Mouse (Mus musculus): ENCODE measurements around the gene Gast.
"Not testable (repeated sequence)": the region's sequence is repeated elsewhere in the genome, so short reads cannot be mapped to it uniquely, and the experiment has no call there.

Gast gene

GRCm38 (mm10) chr11:100333944-100334457 is at the start of gene Gast:
Gast (plus strand) TSS chr11:100334407.
- no peak for DNase-seq (ENCODE audit: low read depth in 2 of 2, low spot score in 2 of 2)

- no peak for DNase-seq (ENCODE audit: low read depth in 2 of 2, low spot score in 2 of 2)
Measured at GRCm38 (mm10) chr11:100284988-100285387, 49.2 kb upstream of the Gast start.

GRCm38 (mm10) chr11:100287024-100287423 is 47.2 kb upstream of the Gast start:
- DNase-seq (ENCODE audit: low read depth in 2 of 2, low spot score in 2 of 2): no peak

GRCm38 (mm10) chr11:100288942-100289341 is 45.3 kb upstream of the Gast start:
- DNase-seq (ENCODE audit: low read depth in 2 of 2, low spot score in 2 of 2): no peak

DNA sequence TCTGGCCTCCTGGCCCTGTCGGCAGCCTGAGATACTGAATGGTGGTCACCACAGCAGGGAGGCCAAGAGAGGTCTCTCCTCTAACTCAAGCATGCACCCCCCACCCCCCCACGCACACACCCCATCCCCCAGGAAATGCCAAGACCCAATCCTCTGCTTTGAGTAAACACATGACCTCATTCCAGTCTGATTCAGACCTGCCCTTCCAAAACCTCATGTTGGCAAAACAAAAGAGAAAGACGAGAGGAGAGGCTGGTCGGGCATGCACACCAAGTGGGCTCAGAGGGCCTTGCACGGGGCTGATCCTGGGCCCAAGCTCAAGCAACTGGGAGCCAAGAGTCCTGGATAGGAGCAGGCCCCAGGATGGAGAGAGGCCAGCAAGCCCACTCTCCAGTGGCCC is 44.0 kb upstream of the Gast start:
- DNase-seq (ENCODE audit: low read depth in 2 of 2, low spot score in 2 of 2): no peak

DNA sequence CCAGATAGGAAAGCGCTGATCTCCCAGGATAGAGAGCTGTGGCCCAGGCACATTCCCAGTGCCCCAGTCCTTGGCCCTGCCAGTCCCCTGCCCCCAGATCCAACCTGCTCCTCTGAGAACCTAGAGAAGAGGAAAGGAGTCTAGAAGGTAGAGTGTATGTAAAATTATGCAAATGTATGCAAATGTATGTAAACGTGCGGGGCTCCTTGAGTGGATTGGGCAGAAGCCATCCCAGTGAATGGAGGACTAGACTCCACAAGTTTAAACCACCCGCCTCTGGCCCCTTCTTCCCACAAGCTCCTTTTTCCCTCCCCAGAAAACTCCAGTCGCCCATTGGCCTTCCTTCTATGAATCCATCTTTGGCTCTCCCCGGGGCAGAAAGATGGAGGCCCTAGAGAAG is 41.3 kb upstream of the Gast start:
- DNase-seq (ENCODE audit: low read depth in 2 of 2, low spot score in 2 of 2): no peak

DNA sequence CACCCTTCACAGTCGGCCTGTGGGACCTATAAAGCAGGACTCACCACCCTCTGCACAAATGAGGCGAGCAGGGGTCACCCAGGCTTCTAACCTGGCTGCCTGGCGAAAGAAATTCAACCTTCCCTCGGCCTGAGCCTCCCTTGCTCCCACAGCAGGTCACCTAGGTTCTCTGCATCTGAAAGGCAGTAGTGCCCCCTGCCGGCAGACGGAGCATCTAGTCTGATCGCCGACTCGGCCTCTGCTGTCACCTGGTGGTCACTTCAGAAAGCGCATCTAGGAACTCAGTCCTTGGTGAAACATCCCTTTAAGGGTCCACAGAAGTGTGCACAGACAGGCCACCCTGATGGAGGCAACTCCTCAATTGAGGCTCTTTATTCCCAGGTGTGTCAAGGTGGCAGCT is 38.9 kb upstream of the Gast start:
- peak; percentile 77 to 79 for DNase-seq (ENCODE audit: low read depth in 2 of 2, low spot score in 2 of 2)

DNA sequence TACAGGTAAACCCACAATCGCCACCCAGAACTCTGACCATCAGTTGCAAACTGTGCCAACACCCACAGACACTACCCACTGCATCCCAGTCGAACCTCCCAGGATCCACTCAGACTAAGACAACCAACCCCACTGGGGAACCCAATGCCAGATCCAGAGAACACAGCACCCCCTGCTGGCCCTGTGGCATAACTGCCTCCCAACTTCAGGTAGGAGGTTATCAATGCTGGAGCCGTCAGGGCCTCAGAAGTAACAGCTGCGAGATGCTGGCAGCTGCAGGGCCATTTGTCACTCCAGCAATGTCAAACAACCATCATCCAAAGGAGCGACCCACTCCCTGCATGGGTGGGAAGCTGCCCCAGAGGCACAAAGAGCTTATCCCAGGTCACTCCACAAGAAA is 36.4 kb upstream of the Gast start:
- no peak for DNase-seq (ENCODE audit: low read depth in 2 of 2, low spot score in 2 of 2)

- DNase-seq (ENCODE audit: low read depth in 2 of 2, low spot score in 2 of 2): peak; percentile 78 to 86
Measured at GRCm38 (mm10) chr11:100298274-100299036, 35.8 kb upstream of the Gast start.

DNA sequence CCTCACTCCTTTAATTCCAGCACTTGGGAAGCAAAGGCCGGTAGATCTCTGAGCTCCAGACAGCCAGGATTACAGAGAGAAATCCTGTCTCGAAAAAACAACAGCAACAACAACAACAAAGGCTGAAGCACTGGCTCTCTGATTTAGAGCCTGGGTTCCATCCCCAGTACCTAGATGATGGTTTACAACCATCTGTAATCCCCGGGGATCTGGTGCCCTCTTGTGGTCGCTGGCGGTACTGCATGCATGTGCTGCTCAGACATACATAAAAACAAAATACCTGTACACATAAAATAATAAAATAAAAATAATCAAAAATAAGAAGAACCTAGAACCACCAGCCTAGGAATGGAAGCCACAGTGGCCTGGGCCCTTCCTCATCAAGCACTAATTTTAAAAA is 33.9 kb upstream of the Gast start:
- DNase-seq (ENCODE audit: low read depth in 2 of 2, low spot score in 2 of 2): peak; percentile 71 to 74

DNA sequence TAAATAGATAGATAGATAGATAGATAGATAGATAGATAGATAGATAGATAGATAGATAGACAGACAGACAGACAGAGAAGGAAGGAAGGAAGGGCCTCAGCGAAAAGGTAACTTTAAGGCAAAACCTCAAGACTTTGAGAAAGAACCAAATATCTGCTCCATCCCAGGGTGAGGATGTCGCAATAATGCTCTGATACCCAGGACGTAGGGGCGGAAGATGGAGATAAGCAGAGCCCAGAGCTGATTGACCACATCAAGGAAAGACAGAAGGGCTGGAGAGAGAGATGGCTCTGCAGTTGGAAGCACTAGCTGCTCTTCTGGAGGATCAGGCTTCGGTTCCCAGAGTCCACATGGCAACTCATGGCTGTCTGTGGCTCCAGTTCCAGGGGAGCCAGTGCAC is 32.9 kb upstream of the Gast start:
- DNase-seq (ENCODE audit: low read depth in 2 of 2, low spot score in 2 of 2): no peak

DNA sequence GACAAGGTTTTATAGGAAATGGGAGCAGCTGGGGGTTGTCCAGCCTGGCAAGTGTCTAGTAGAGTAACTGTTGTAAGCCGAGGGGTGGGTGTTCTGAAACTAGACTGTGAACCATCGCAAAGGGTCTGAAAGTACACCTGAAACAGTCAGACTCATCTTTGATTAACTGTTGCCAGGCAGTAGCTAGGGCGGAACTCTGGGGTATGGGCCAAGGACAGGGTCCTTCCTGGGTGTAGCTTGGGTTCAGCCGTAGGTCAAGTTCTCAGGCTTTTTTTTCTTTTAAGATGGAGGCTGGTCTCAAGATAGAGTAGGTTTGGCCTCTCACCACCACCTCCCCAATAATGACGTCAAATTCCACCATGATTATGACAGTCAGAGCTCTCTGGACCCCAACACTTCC is 26.3 kb upstream of the Gast start:
- no peak for DNase-seq (ENCODE audit: low read depth in 2 of 2, low spot score in 2 of 2)

- DNase-seq (ENCODE audit: low read depth in 2 of 2, low spot score in 2 of 2): not testable (repeated sequence)
Measured at GRCm38 (mm10) chr11:100308672-100309071, 25.5 kb upstream of the Gast start.

DNA sequence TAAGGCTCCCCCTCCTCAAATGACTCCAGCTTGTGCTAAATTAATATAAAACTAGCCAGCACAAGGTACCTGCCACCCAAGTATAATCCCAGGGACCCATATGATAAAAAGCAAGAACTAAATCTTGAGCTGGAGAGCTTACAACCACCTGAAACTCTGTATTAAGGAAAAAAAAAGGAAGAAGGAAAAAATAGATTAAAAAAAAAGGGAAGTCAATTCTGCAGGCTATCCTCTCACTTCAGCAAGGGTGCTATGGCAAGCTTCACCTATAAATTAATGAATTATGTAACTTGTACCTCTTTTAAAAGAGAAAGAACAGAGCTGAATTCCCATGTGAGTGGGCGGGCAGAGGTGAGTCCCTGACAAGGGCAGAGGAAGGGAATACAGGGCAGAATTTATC is 22.6 kb upstream of the Gast start:
- no peak for DNase-seq (ENCODE audit: low read depth in 2 of 2, low spot score in 2 of 2)

GRCm38 (mm10) chr11:100312096-100312679 is 22.0 kb upstream of the Gast start:
- no peak for DNase-seq (ENCODE audit: low read depth in 2 of 2, low spot score in 2 of 2)

- no peak for DNase-seq (ENCODE audit: low read depth in 2 of 2, low spot score in 2 of 2)
Measured at GRCm38 (mm10) chr11:100313424-100313823, 20.8 kb upstream of the Gast start.

GRCm38 (mm10) chr11:100315439-100315838 is 18.8 kb upstream of the Gast start:
- no peak for DNase-seq (ENCODE audit: low read depth in 2 of 2, low spot score in 2 of 2)

DNA sequence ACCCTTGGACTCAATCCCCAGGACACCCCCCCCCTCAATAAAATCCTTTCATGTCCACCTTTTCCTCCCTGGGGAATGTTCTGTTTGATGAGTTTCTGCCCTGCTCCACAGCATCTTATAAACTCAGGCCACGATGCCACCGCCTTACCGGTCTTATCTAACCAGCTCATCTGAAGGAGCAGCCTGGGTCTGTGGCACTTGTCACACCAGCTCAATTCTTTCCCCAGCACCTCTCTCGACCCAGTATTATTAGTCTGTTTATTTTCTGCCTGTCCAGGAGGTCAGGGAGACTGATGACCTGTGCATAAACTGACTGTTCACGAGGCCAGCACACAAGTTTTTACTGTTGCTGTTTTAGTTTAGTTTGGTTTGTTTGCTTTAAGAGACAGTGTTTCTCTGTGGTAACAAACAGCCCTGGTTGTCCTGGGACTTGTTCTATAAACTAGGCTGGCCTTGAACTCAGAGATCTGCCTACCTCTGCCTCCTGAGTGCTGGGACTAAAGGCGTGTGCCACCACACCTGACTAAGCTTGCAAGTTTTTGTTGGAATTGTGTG is 16.3 kb upstream of the Gast start:
- no peak for DNase-seq (ENCODE audit: low read depth in 2 of 2, low spot score in 2 of 2)

- DNase-seq (ENCODE audit: low read depth in 2 of 2, low spot score in 2 of 2): no peak
Measured at GRCm38 (mm10) chr11:100318529-100319451, 15.4 kb upstream of the Gast start.

GRCm38 (mm10) chr11:100319492-100320171 is 14.6 kb upstream of the Gast start, which contains the start of gene Eif1:
Eif1 (plus strand) TSS chr11:100319885.
- DNase-seq (ENCODE audit: low read depth in 2 of 2, low spot score in 2 of 2): peak; percentile 100

Data from CD8-positive naive resting alpha-beta T cell, adult 2 months (primary cell).